Mouse (Mus musculus): ENCODE data around the gene Ppp1r36. TPM values are rescaled to one million over a fixed set of nuclear protein-coding genes. Genes with fewer than 3 reads are reported as not detected.

Gene Ppp1r36
- polyA plus RNA-seq, 1 experiment from 2014 or later = 1.9 TPM

DNA sequence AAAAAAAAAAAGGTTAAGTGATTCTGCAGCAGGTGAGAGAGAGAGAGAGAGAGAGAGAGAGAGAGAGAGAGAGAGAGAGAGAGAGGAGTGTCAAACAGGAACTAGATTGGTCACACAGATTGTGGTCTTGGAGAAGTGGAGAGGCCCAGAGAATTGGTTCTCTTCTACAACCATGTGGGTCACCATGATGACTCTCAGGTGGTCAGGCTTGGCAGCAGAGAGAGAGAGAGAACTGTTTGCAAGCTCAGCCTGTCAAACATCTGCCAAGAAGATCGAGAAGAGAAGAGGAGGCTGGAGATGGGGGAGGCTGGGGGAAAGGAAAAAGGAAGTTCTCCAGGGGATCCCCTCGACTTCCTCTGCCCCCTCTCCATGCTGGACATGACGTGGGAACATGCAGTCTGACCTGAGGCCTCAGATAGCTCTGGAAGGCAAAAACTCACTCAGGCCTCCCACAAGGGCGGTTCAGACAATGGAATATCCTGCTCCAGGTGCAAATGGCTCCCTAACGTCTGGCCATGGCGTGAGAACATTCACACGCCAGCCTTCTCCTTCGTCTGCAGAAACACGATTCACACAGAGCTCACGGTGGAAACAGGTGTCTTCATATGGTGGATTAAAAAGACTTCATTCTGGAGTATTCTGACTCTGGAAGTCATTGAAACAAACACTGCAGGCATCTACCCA lies 56.4 kb downstream of the Ppp1r36 start:
- ATAC-seq = no peak
- no peak overlapping the region for H3K9ac ChIP-seq (ENCODE audit: low read depth, low read length)
- no peak overlapping the region for H3K27ac ChIP-seq (ENCODE audit: low read length)
- no peaks in the 10 kb centered on the region for H3K36me3 ChIP-seq (ENCODE audit: control insufficient read depth, insufficient read depth, low read length)
- 80% methylated on average over 10 of the region's 10 CpGs for WGBS
- no peaks in the 10 kb centered on the region for H3K9me3 ChIP-seq (replicated peaks; ENCODE audit: control insufficient read depth, low read length, poor library complexity, severe bottlenecking)
- no peaks in the 10 kb centered on the region for H3K4me1 ChIP-seq (ENCODE audit: control insufficient read depth, insufficient read depth, low read length)
- no peaks in the 10 kb centered on the region for H3K27me3 ChIP-seq (ENCODE audit: control insufficient read depth, insufficient read depth, low read depth, low read length)
- H3K4me2 ChIP-seq (ENCODE audit: low read length) = no peak overlapping the region
- H3K4me3 ChIP-seq (ENCODE audit: low read depth, low read length) = no peak overlapping the region

DNA sequence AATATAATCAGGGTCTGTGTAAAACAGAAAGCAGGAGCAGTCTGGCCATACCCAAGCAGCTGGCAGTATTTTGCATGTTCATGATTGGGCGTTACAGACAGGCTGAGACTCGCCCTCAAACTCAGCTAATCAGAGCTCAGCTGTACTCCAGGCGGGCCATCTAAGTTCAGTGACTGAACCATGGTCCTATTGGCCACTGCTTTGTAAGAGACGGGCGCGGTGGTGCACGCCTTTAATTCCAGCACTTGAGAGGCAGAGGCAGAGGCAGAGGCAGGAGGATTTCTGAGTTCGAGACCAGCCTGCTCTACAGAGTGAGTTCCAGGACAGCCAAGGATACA lies 56.9 kb downstream of the Ppp1r36 start:
- Histone ChIP-seq H3K4me2 (ENCODE audit: low read length) (no peak overlapping the region), H3K27me3 (ENCODE audit: control insufficient read depth, insufficient read depth, low read depth, low read length) (no peaks in the 10 kb centered on the region), H3K27ac (ENCODE audit: low read length) (no peak overlapping the region), H3K9ac (ENCODE audit: low read depth, low read length) (no peak overlapping the region), H3K36me3 (ENCODE audit: control insufficient read depth, insufficient read depth, low read length) (no peaks in the 10 kb centered on the region), H3K9me3 (replicated peaks; ENCODE audit: control insufficient read depth, low read length, poor library complexity, severe bottlenecking) (no peaks in the 10 kb centered on the region), H3K4me3 (ENCODE audit: low read depth, low read length) (no peak overlapping the region), H3K4me1 (ENCODE audit: control insufficient read depth, insufficient read depth, low read length) (no peaks in the 10 kb centered on the region)
- no peak for ATAC-seq
- WGBS = 88% methylated on average over 8 of the region's 8 CpGs

DNA sequence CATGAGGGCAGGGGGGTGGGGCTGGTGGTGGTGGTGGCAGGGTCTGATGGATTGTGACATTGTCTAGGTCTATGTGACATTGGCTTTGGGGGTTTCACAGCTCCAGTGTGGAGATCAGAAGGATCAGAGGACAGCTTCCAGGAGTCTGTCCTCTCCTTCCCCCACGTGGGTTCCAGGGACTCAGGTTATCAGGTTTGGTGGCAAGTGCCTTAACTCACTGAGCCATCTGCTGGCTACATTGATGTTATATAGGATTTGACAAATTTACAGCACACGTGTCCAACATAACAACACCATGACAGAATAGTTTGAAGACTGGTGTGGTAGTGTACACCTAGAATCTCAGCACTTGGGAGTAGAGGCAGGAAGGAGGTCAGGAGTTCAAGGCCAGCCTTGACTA lies 57.5 kb downstream of the Ppp1r36 start:
- Histone ChIP-seq H3K27me3 (ENCODE audit: control insufficient read depth, insufficient read depth, low read depth, low read length) (no peaks in the 10 kb centered on the region), H3K9ac (ENCODE audit: low read depth, low read length) (no peak overlapping the region), H3K4me1 (ENCODE audit: control insufficient read depth, insufficient read depth, low read length) (no peaks in the 10 kb centered on the region), H3K4me3 (ENCODE audit: low read depth, low read length) (no peak overlapping the region), H3K36me3 (ENCODE audit: control insufficient read depth, insufficient read depth, low read length) (no peaks in the 10 kb centered on the region), H3K9me3 (replicated peaks; ENCODE audit: control insufficient read depth, low read length, poor library complexity, severe bottlenecking) (no peaks in the 10 kb centered on the region), H3K27ac (ENCODE audit: low read length) (no peak overlapping the region), H3K4me2 (ENCODE audit: low read length) (no peak overlapping the region)
- ATAC-seq = no peak
- 63% methylated on average over 2 of the region's 2 CpGs for WGBS

DNA sequence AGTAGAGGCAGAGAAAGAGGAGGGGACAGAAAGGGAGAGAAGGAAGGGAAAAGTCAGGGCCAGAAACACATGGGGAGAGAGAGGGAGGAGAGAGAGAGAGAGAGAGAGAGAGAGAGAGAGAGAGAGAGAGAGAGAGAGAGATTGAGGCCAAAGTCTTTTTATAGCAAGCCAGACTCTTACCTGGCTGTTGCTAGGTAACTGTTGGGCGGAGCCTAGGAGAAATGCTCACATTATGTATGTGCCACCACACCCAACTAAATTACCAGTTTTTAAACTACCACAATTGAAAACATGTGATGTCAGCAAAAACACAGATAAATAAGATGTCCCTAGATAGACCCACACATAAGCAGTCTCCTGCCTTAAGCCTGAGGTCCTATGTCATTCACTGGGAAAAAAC lies 58.8 kb downstream of the Ppp1r36 start:
- H3K4me3 ChIP-seq (ENCODE audit: low read depth, low read length) = no peak overlapping the region
- no peaks in the 10 kb centered on the region for H3K36me3 ChIP-seq (ENCODE audit: control insufficient read depth, insufficient read depth, low read length)
- H3K4me1 ChIP-seq (ENCODE audit: control insufficient read depth, insufficient read depth, low read length) = no peaks in the 10 kb centered on the region
- no peak overlapping the region for H3K4me2 ChIP-seq (ENCODE audit: low read length)
- no peak for ATAC-seq
- H3K27me3 ChIP-seq (ENCODE audit: control insufficient read depth, insufficient read depth, low read depth, low read length) = no peaks in the 10 kb centered on the region
- no peaks in the 10 kb centered on the region for H3K9me3 ChIP-seq (replicated peaks; ENCODE audit: control insufficient read depth, low read length, poor library complexity, severe bottlenecking)
- H3K27ac ChIP-seq (ENCODE audit: low read length) = no peak overlapping the region
- WGBS = 94% methylated on average over 1 of the region's 1 CpGs
- H3K9ac ChIP-seq (ENCODE audit: low read depth, low read length) = no peak overlapping the region

DNA sequence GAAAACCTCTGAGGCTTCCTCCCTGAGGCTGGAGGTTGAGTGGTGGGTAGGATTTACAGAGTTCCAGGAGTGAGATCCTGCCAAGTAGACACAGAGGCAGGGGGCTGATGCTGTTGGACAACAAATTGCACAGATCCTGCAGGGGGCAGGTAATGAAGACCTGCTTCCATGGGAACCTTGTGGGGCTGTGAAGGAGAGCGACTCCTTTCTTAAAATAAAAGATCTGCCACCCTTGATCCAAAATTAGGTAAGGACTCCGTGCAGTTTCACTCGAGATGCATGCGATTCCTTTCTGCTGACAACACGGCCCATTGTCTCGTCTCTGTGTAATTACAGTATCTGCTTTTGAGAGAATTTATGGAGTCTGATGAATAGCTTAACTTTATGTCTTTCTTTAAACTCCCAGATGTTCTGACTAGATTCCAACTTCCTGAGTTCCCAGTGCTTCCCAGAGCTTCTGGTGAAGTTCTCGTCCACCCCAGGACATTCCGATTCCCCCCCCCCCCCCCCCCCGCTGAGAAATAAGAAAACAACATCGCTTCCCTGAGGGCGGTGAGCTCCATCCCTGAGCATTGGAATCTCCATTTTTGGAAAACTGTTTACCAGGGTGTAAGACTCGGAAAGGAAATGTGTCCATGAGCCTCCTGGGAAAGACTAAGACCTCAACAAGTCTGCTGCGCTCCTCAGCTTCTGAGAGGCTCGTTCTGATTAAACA lies 61.1 kb downstream of the Ppp1r36 start:
- Histone ChIP-seq H3K4me1 (ENCODE audit: control insufficient read depth, insufficient read depth, low read length) (no peaks in the 10 kb centered on the region), H3K27ac (ENCODE audit: low read length) (no peak overlapping the region; the same call in 1 of the 2 replicates), H3K9ac (ENCODE audit: low read depth, low read length) (no peak overlapping the region), H3K4me3 (ENCODE audit: low read depth, low read length) (no peak overlapping the region), H3K9me3 (replicated peaks; ENCODE audit: control insufficient read depth, low read length, poor library complexity, severe bottlenecking) (no peaks in the 10 kb centered on the region), H3K4me2 (ENCODE audit: low read length) (no peak overlapping the region), H3K27me3 (ENCODE audit: control insufficient read depth, insufficient read depth, low read depth, low read length) (no peaks in the 10 kb centered on the region), H3K36me3 (ENCODE audit: control insufficient read depth, insufficient read depth, low read length) (no peaks in the 10 kb centered on the region)
- ATAC-seq = no peak
- 51% methylated on average over 13 of the region's 14 CpGs for WGBS

DNA sequence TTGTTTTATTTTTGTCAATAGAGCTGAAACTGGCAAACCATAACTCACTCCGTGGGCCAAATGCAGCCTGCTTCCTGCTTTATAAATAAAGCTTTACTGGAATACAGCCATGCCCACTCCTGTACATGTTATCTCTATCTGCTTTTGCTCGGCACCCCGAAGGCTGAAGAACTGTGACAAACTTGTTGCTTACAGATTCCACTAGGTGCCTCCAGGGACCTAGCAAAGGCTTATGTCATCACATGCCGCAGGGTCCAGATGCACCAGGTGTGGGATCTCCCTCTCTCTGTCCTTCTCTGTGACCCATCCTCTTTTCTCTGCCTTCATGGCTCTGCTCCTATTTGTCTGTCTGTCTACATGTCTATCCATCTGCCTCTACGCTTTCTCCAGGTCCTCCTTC lies 61.8 kb downstream of the Ppp1r36 start:
- no peaks in the 10 kb centered on the region for H3K9me3 ChIP-seq (replicated peaks; ENCODE audit: control insufficient read depth, low read length, poor library complexity, severe bottlenecking)
- H3K4me1 ChIP-seq (ENCODE audit: control insufficient read depth, insufficient read depth, low read length) = no peaks in the 10 kb centered on the region
- H3K4me2 ChIP-seq (ENCODE audit: low read length) = no peak overlapping the region
- no peak overlapping the region for H3K4me3 ChIP-seq (ENCODE audit: low read depth, low read length)
- no peaks in the 10 kb centered on the region for H3K36me3 ChIP-seq (ENCODE audit: control insufficient read depth, insufficient read depth, low read length)
- ATAC-seq = no peak
- H3K9ac ChIP-seq (ENCODE audit: low read depth, low read length) = no peak overlapping the region
- WGBS = 86% methylated on average over 5 of the region's 5 CpGs
- no peak overlapping the region for H3K27ac ChIP-seq (ENCODE audit: low read length)
- H3K27me3 ChIP-seq (ENCODE audit: control insufficient read depth, insufficient read depth, low read depth, low read length) = no peaks in the 10 kb centered on the region

DNA sequence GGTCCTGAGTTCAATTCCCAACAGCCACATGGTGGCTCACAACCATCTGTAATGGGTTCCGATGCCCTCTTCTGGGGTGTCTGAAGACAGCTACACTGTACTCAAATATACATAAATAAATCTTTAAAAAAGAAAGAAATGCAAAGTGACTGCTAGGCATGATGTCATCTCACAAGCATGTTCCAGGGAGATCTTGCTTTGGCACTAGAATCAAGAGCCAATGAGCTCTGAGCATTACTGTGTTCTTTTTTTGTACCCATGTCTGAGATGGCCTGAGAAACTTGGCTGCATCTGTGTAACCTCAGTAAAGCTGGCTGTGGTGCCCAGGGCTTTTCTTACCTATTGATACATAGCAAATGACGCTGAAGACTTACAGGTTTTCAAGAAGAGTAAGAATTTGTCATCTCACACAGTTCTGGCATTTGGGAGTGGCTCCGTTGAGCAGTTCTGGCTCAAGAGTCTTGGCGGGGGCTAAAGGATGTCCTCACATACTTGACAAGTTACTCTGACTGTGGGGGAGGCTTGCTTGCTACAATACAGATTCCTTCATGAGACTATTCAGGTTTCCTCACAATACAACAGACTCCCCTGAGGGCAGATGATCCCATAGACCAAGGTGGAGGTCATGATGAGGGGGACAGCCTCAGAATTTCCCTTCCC lies 62.6 kb downstream of the Ppp1r36 start:
- Histone ChIP-seq H3K9me3 (replicated peaks; ENCODE audit: control insufficient read depth, low read length, poor library complexity, severe bottlenecking) (no peaks in the 10 kb centered on the region), H3K9ac (ENCODE audit: low read depth, low read length) (no peak overlapping the region), H3K36me3 (ENCODE audit: control insufficient read depth, insufficient read depth, low read length) (no peaks in the 10 kb centered on the region), H3K27me3 (ENCODE audit: control insufficient read depth, insufficient read depth, low read depth, low read length) (no peaks in the 10 kb centered on the region), H3K27ac (ENCODE audit: low read length) (no peak overlapping the region), H3K4me3 (ENCODE audit: low read depth, low read length) (no peak overlapping the region), H3K4me1 (ENCODE audit: control insufficient read depth, insufficient read depth, low read length) (no peaks in the 10 kb centered on the region), H3K4me2 (ENCODE audit: low read length) (no peak overlapping the region)
- 92% methylated on average over 4 of the region's 4 CpGs for WGBS
- ATAC-seq = no peak

DNA sequence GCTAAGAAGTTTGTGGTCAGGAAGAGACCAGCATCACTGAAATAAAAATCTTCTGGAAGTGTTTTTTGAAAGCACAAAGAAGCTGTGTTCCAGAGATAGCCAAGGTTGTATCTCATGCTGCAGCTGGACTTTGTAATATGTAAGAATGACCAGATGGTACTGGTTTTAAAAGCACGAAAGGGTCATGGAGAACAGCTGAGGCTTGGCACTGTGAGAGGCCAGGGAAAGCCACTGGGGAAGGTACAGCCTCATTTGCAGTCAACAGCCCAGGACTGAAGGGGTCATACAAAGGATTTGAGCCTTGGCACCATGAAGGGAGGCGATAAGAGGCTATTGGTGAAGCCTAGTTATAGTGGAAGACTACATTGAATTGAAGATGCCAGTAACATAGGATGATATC lies 65.1 kb downstream of the Ppp1r36 start:
- H3K27me3 ChIP-seq (ENCODE audit: control insufficient read depth, insufficient read depth, low read depth, low read length) = no peaks in the 10 kb centered on the region
- no peak overlapping the region for H3K4me2 ChIP-seq (ENCODE audit: low read length)
- WGBS = 86% methylated on average over 2 of the region's 2 CpGs
- H3K4me1 ChIP-seq (ENCODE audit: control insufficient read depth, insufficient read depth, low read length) = no peaks in the 10 kb centered on the region
- H3K9ac ChIP-seq (ENCODE audit: low read depth, low read length) = no peak overlapping the region
- no peak overlapping the region for H3K4me3 ChIP-seq (ENCODE audit: low read depth, low read length)
- H3K36me3 ChIP-seq (ENCODE audit: control insufficient read depth, insufficient read depth, low read length) = no peaks in the 10 kb centered on the region
- no peak overlapping the region for H3K27ac ChIP-seq (ENCODE audit: low read length)
- H3K9me3 ChIP-seq (replicated peaks; ENCODE audit: control insufficient read depth, low read length, poor library complexity, severe bottlenecking) = no peaks in the 10 kb centered on the region
- no peak for ATAC-seq

DNA sequence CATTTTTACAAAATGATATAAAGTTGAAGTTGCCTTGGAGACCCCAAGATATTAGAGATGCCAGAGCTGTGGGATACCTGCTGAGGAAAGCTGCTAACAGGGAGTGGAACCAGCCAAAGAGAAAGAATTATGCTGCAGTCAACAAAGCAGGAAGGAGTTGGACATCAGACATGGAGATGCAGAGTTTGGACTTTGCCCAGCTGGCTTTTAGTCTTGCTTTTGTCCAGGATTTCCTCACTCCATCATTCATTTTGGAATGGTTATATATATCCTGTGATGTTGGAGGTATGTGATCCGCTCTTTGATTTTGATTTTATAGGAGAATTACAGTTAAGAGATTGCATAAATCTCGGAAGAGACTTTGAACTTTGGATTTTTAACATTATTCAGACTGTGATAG lies 65.6 kb downstream of the Ppp1r36 start:
- H3K4me2 ChIP-seq (ENCODE audit: low read length) = no peak overlapping the region
- H3K4me1 ChIP-seq (ENCODE audit: control insufficient read depth, insufficient read depth, low read length) = no peaks in the 10 kb centered on the region
- H3K4me3 ChIP-seq (ENCODE audit: low read depth, low read length) = no peak overlapping the region
- no peak for ATAC-seq
- H3K9ac ChIP-seq (ENCODE audit: low read depth, low read length) = no peak overlapping the region
- H3K9me3 ChIP-seq (replicated peaks; ENCODE audit: control insufficient read depth, low read length, poor library complexity, severe bottlenecking) = no peaks in the 10 kb centered on the region
- H3K36me3 ChIP-seq (ENCODE audit: control insufficient read depth, insufficient read depth, low read length) = no peaks in the 10 kb centered on the region
- 96% methylated on average over 2 of the region's 2 CpGs for WGBS
- no peaks in the 10 kb centered on the region for H3K27me3 ChIP-seq (ENCODE audit: control insufficient read depth, insufficient read depth, low read depth, low read length)
- H3K27ac ChIP-seq (ENCODE audit: low read length) = no peak overlapping the region
